Mouse (Mus musculus): ENCODE measurements around the gene Ccn2.

The Ccn2 gene

DNA sequence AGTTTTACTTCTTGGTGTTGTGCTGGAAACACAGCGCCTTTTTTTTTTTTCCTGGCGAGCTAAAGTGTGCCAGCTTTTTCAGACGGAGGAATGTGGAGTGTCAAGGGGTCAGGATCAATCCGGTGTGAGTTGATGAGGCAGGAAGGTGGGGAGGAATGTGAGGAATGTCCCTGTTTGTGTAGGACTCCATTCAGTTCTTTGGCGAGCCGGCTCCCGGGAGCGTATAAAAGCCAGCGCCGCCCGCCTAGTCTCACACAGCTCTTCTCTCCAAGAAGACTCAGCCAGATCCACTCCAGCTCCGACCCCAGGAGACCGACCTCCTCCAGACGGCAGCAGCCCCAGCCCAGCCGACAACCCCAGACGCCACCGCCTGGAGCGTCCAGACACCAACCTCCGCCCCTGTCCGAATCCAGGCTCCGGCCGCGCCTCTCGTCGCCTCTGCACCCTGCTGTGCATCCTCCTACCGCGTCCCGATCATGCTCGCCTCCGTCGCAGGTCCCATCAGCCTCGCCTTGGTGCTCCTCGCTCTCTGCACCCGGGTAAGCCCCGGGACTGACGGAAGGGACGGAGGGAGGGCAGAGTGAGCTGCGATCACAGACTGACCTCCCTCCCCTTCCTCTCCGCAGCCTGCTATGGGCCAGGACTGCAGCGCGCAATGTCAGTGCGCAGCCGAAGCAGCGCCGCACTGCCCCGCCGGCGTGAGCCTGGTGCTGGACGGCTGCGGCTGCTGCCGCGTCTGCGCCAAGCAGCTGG lies at the start of gene Ccn2:
Gene Ccn2, plus strand, starts transcription at position 193 of the 753 bp plus-strand sequence.
- DNase-seq (ENCODE audit: low read depth), result peak; percentile 87

DNA sequence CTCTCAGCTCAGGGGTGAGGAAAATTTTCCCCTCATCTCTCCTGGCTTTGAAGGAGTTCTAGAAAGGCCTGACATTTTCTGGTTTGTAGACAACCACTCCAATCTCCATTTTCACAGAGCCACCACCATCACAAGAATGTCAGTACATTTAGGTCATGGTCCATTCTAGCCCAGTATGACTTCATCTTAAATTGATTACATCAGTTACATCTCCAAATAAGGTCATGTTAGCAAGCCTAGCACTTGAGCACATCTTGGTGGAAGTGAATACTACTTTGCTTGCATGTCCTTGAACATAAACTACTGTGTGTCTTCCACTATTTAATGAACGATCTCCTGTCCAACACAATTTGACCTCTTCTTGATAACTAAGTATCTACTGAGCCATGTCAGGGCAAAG lies 42.4 kb upstream of the Ccn2 start:
- DNase-seq (ENCODE audit: low read depth), result peak; percentile 13

DNA sequence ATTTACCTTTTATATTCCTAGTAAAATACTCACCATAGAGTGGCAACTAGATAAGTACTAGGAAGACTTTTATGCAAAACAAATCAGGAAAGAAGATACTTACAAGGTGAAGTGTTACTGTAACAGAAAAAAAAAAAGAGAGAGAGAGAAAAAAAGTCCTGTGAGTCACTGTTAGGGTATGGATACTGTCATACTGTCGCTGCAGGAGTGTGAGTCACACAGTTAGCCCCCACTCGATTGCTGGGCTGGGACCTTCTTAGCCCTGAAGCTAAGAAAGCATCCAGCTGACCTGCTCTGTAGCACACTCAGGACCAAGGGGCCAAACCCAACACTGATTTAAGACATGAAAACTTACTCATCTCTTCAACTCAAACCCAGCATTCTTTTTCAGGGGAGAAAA lies 41.2 kb upstream of the Ccn2 start:
- DNase-seq (ENCODE audit: low read depth), result peak; percentile 31

DNA sequence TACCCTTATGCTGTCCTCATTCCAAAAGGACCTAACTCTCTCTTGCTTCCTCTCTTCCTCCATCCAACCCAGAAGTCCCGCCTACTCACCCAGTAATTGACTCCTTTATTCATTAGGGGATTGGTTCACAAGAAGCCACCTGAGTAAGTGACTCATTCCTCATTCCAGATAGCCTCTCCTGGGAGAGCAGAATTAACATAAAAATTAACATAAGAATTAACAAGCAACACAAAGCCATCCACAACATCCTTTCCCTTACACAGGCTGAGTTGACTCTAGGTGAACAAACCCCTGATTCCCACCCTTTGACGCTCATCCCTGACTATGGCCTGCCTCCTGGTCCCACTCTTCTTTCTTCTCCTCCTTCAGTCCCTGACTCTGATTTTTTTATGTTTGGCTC lies 36.9 kb upstream of the Ccn2 start:
- DNase-seq (ENCODE audit: low read depth), result no peak

DNA sequence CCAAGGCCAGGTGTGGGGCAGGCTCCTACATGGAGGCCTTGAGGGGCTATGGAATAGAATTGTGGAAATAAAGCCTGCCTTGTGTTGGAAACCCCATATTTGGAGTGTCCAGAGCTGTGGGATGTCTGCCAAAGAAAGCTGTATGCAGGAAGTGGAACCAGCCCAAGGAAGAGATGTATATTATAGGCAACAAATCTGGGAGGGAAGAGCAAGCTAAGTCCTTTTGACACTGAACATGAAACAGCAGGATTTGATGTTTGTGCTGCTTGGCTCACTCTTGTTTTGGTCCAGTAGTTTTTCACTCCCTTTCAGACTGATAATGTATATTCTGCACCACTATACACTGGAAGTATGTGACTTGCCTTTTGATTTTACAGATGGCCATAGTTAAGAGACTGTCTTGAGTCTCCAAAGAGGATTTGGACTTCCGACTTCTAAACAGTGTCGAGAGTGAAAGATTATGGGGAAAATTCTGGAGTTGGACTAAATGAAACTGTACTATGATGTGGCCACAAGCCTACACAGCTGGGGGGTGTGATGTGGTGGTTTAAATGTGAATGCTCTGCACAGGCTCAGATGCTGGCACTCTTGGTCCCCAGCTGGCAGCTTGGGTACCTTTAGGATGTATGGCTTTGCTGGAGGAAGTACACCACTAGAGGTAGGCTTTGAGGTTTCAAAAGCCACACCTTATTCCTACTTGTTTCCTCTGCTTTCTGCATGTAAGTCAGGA lies 25.4 kb upstream of the Ccn2 start:
- peak; percentile 60 for DNase-seq (ENCODE audit: low read depth)

DNA sequence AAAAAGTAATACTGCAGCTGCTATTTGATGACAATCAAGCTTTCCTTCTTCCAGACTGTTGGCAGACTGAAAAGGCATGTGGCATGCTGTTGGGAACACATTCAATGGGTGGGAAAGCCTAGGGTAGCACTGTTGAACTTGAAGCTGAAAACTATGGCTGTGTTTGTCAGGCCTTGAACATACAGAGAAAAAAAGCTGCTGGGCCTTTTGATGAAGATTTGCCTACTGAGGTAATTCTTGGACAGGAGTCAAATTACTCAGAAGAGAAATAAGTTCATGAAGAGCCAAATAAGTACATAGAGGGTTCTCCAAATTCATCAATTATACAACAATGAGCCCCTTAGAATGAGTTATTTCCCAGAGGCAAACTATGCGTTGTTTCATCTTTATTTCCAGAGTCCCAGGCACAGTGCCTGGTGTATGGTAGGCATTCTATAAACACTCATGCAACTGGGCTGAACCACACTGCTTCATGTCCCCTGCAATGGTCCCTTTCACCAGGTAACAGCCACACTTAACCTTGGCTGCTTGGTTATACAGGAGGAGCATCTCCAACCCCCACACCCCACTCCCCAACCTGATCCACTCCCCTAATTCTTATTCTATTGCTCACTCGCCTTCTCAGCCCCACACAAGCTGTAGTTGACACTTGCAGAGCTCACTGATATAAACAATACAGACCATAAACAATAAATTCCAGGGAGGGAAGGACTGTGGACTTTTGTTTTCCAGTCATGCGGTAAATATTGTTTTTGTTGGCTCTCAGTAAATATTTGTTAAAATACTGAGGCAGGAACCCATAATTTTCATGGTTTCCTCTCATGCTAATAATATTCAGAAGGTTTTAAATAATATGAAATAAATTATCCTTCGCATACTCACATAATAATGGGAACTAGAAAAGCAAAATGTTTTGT lies 22.9 kb upstream of the Ccn2 start:
- peak; percentile 40 for DNase-seq (ENCODE audit: low read depth)

DNA sequence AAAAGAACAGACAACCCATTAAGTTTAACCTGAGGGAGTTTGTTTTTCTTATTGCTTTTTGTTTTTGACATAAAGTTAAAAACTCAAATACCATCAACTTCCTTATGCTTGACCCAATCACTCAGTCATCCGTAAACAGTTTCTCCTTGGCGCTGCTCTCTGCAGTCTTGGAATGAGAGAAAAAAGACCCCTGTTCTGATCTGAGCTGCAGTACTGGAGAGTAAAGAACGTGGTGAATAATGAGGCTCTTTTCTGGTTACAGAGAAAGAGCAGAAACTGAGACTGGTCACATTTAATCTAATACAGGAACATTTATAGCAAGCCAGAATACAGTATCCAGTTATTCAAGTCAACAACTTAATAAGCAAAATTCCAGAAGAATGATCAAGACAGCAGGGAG lies 21.8 kb upstream of the Ccn2 start:
- no peak for DNase-seq (ENCODE audit: low read depth)

DNA sequence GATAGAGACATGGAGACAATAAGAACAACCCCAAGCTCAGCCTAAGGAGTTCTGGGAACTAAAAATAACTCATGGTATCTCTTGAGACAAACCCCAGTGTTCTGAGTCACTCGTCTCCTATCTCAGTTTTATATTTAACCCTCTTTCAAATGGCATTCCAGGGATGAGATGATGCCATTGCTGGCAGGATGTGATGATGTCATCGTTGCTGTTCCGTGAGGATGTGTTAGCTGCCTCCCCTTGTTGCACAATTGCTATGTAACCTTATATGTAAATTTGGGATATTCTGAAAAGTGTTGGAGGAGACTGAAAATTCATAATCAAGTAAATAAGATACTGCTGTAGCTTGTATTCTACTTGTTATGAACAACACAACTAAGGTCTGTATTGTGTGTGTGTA lies 14.2 kb upstream of the Ccn2 start:
- peak; percentile 78 for DNase-seq (ENCODE audit: low read depth)

DNA sequence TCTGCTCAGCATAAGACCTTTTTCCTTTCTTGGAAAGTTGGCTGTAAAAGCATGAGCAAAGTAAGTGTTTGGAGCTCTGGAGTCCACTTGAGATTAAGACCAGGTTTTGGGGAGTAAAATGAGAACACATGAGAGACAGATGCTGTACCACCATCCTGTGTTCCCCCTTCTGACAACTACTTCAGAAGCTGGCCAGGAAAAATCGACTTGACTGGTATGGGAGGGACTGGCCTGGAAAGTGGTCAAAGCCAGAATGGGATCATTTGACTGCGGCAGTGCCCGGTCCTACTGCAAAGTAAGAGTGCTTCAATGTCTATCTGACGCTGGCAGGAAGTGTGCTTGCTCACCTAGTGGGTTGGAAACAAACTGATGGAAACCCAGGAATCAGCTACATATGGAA lies 6.4 kb upstream of the Ccn2 start:
- DNase-seq (ENCODE audit: low read depth), result peak; percentile 47

DNA sequence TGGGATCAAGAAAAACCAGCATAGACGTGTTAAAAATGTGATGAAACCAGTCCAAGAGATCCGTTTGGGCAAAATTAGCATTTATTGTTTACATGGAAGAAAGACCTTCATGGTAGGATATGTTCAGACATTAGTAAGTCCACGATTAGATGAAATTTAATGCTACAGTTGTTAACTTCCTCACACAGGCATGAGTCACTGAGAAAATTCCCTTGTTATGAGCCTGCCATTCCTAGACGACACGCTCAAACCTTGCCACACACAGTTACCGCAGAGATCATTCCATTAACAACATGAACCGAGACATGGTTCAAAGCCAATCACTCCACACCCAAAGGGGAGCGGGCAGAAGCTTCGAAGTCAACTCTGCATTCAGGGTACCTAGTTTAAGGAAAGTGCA lies 6.0 kb upstream of the Ccn2 start:
- DNase-seq (ENCODE audit: low read depth), result peak; percentile 69

DNA sequence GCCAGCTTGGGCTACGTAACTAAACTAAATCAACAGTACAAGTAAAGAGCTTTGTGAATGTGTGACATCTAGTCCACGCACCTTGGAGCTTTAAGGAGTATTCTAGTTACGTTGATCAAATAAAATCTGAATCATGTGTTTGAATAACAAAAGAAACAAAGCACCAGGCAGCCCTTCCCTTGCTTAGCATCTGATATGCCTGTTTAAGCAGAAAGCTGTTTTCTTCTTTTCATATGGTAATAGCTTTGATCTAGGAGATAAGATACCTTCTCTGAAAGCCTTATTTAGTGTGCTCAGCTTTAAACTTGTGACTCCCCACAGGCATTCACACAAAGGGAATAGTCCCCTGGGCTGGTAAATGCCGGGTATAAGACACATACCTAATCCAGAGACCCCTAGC lies 4.7 kb upstream of the Ccn2 start:
- DNase-seq (ENCODE audit: low read depth), result no peak

DNA sequence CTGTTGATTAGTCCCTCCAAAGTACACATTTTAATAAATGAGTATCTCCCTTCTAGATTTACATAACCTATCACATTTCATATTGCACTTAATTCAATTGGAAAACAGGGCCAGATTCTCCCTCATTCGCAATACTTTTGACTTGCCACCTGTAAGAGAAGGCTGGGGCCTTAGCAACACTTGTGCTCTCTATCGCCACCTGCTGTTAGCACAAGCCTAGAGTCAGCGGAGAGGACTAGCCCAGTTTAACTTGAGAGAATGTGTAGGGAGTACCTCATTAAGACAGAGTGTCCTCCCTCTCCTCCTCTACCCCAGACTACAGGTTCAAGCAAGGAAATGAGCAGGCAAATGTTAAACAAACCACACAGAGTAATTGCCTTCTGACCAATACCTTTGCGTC lies 4.1 kb upstream of the Ccn2 start:
- DNase-seq (ENCODE audit: low read depth), result peak; percentile 90

DNA sequence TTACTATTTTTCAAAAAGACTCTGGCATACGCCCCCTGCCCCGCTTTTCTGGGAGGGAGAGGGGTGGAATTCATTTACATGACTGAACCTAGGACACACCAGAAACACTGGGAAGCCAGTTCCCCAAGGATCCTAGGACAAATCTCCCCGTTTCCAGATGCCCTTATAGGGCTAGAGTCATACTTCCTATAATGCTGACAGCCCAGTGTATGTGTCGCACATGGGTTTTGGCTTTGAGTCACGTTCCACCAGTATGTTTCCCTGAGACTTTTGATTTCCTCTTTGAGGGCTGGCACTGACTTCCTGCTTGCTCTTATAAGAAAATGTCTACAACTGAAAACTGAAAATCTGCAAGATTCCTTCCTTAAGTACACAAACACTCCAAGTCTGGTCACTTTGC lies 3.5 kb upstream of the Ccn2 start:
- no peak for DNase-seq (ENCODE audit: low read depth)

DNA sequence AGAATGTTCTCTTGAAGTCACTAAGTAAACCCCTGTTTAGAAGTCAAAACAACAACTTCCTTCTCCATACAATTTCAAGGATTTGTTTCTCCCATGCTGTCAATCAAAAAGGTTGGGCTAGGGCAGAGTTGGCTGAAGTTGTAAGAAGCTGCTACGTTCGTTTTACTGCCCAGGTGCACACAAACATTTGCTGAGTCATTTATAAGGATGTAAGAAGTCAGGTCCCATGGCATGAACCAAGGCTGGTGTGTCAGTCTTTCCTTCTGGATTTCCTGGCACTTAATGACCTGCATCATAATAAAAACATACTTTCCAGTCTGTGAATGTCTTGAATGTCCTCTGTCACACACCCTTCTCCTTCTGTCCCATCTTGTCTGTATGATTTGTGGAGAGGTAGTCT lies 2.9 kb upstream of the Ccn2 start:
- no peak for DNase-seq (ENCODE audit: low read depth)

DNA sequence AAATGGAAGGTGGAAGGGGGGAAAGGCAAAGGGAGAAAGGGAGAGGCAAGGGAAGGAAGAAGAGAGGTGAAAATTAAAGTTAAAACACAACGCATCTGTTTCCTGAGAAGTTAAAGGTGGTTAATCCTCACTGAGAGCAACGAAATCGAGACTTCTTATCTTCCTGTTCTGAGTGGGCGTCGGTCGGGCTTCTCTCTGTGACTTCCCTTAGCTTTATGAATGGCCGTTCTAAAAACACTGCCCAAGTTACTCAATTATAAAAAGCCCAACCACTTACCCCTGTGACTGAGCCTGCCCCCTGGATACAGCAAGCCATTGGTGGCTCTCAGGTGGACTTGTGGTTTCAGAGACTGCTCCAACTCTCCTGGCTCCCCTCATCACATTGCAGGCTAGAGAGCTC lies 2.3 kb upstream of the Ccn2 start:
- no peak for DNase-seq (ENCODE audit: low read depth)

DNA sequence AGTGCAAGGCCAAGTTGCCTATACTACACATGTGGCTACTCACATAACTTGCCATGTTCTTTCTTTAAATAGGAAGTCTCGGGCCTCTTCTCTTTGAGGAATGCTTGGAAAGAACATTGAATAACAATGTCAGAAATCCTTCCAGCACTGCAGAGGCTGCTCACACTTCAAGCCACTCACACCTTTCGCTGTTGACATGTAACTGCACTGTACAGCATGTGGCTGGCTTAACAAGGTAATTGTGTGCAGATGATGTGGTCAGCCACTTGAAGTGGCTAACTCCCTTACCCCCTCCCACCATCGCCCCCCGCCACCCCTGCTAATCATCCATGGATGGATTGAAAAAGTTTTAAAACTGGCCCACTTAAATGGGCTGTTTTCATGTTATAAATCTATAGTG lies 1.7 kb upstream of the Ccn2 start:
- DNase-seq (ENCODE audit: low read depth), result no peak

DNA sequence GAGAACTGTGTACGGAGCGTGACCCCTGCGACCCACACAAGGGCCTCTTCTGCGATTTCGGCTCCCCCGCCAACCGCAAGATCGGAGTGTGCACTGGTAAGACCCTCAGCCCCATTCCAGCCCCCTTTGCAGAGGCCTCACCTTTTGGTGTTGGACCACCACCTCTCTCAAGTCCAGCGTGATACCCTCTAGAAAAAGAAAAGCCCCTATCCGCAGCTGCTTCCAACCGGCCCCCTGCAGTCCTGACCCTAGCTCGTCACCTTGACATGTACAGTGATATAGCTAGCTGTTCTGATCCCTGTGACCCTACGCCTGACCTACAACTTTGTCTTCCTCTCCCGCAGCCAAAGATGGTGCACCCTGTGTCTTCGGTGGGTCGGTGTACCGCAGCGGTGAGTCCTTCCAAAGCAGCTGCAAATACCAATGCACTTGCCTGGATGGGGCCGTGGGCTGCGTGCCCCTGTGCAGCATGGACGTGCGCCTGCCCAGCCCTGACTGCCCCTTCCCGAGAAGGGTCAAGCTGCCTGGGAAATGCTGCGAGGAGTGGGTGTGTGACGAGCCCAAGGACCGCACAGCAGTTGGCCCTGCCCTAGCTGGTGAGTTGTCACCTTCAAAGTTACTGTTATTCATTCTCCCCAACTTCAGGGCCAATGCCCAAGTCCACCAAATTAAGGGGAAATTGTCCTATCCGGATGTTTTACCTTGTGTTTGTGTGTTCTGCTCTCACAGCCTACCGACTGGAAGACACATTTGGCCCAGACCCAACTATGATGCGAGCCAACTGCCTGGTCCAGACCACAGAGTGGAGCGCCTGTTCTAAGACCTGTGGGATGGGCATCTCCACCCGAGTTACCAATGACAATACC lies 994 bp downstream of the Ccn2 start:
- peak; percentile 83 for DNase-seq (ENCODE audit: low read depth)

DNA sequence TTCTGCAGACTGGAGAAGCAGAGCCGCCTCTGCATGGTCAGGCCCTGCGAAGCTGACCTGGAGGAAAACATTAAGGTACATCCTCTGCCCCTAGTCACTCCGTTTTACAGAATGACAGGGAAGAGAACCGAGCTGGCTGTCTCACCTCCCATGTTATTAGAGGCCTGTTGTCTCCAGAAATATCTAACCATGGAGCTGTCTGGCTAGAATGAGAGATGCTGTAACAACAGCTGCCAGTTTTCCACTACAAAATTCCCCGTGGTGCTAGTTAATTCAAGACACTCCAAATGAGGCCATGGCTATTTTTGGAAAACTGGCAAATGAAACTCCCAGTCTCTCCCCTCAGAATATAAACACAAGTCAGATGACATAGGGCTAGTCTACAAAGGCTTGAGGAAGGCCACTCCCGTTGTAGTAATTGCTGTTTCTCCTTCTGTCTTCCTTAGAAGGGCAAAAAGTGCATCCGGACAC lies 1.7 kb downstream of the Ccn2 start:
- DNase-seq (ENCODE audit: low read depth), result peak; percentile 78

DNA sequence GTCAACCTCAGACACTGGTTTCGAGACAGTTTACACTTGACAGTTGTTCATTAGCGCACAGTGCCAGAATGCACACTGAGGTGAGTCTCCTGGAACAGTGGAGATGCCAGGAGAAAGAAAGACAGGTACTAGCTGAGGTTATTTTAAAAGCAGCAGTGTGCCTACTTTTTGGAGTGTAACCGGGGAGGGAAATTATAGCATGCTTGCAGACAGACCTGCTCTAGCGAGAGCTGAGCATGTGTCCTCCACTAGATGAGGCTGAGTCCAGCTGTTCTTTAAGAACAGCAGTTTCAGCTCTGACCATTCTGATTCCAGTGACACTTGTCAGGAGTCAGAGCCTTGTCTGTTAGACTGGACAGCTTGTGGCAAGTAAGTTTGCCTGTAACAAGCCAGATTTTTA lies 2.5 kb downstream of the Ccn2 start:
- DNase-seq (ENCODE audit: low read depth), result peak; percentile 18

DNA sequence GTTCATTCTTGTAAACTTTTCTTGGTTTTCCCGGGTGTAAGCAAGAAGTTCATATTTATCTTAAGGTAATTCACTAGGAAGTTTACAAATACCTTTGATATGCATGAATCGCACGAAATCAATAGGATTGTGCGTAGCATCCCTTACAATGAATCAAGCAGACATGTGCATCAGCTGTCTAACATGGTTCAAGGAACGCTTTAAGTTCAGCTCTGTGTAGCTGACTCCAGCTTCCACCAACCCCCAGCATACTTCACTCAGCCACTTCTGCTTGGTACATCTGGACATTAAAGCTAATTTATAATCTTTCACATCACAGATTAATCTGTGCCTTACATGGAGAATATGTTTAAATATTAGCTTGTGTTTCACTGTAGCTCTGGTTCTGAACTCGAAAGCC lies 3.5 kb downstream of the Ccn2 start:
- no peak for DNase-seq (ENCODE audit: low read depth)

DNA sequence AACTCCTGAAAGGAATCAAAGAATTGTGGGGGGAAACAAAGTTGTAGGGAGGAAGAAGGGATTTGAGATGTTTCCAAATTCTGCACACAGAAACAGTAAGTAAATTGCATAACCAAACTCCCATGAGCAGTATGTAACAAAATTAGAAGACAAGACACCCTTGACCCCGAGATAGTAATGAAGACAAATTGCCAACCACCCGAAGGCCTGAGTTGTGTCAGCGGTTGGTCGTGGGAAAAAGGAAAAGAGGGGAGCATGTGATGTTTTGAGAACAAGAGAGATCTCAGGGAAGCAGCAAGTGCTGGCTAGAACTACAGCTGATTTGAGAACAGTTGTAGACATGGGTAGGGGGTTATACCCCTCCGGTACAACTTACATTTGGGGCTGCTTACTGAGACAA lies 4.6 kb downstream of the Ccn2 start:
- DNase-seq (ENCODE audit: low read depth), result peak; percentile 48

DNA sequence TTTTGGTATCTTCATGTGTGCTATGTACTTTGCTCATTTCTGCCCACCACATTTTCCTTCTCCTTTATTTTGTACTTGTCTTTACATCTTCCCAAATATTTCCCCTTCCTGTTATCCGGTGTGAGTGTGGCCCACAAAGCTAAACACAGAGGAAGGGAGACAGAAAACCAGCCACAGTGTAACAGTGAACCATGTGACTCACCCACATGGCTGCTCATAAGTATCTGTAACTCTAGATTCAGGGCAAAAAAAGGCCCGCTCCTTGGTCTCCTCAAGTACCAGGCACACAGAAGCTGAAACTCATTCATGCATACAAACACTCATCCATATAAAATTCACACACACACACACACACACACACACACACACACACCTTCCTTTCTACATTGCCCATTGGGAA lies 7.8 kb downstream of the Ccn2 start:
- DNase-seq (ENCODE audit: low read depth), result no peak
